Mouse (Mus musculus) kidney, embryonic 15.5 days (tissue): Measurements from ENCODE around the gene Trnt1. TPM values are rescaled to one million over a fixed set of nuclear protein-coding genes. Genes with fewer than 3 reads are reported as not detected.

ENCODE experiments used
- ATAC-seq: fragments of 200-750 bp; cut with Nextera tagmentation; replicated peaks from 2 replicates; pipeline ENCODE4 v1.8.0; 2017; ENCODE audit warnings: moderate TSS enrichment; ENCODE audit not compliant: low FRiP score
- H3K27ac ChIP-seq: fragments of 300-500 bp; sonication (generic); 2 replicates; pipeline ENCODE4 v1.5.1; 2015; ENCODE audit warnings: mild to moderate bottlenecking, inconsistent platforms
- H3K27me3 ChIP-seq: fragments of 300-500 bp; sonication (generic); 2 replicates; pipeline ENCODE4 v1.6.1; 2015; ENCODE audit warnings: inconsistent platforms
- H3K36me3 ChIP-seq: fragments of 300-500 bp; sonication (generic); 2 replicates; pipeline ENCODE4 v1.6.1; 2015; ENCODE audit warnings: inconsistent platforms
- H3K4me1 ChIP-seq: fragments of 300-500 bp; sonication (generic); 2 replicates; pipeline ENCODE4 v1.6.1; 2015; ENCODE audit warnings: inconsistent platforms
- H3K4me2 ChIP-seq: fragments of 300-500 bp; sonication (generic); 2 replicates; pipeline ENCODE4 v1.6.1; 2015; ENCODE audit warnings: moderate library complexity, mild to moderate bottlenecking, inconsistent platforms
- H3K4me3 ChIP-seq: fragments of 300-500 bp; sonication (generic); replicated peaks from 2 replicates; pipeline ENCODE4 v1.5.1; 2015; ENCODE audit warnings: mild to moderate bottlenecking, inconsistent platforms
- H3K9ac ChIP-seq: fragments of 300-500 bp; sonication (generic); 2 replicates; pipeline ENCODE4 v1.6.1; 2015; ENCODE audit warnings: mild to moderate bottlenecking, inconsistent platforms
- H3K9me3 ChIP-seq: fragments of 300-500 bp; sonication (generic); replicated peaks from 2 replicates; pipeline ENCODE4 v1.6.1; 2016; ENCODE audit warnings: inconsistent platforms
- WGBS: fragments of 180-500 bp; shearing (Covaris S2); methylation state at CpG from one replicate; pipeline ENCODE4 v1.1.7; 2015; ENCODE audit warnings: mixed read lengths; 5-methylcytosine and 5-hydroxymethylcytosine counted together
- polyA plus RNA-seq: library from polyadenylated mRNA; unstranded; fragments of >200 nt; fragmentation: Nextera tagmentation; extraction: Ambion mirVana; gene quantifications from 2 replicates; pipeline ENCODE4 v1.2.1, GENCODE M21; 2015

Gene Trnt1
- polyA plus RNA-seq, 1 experiment from 2014 or later = 66.0 TPM

DNA sequence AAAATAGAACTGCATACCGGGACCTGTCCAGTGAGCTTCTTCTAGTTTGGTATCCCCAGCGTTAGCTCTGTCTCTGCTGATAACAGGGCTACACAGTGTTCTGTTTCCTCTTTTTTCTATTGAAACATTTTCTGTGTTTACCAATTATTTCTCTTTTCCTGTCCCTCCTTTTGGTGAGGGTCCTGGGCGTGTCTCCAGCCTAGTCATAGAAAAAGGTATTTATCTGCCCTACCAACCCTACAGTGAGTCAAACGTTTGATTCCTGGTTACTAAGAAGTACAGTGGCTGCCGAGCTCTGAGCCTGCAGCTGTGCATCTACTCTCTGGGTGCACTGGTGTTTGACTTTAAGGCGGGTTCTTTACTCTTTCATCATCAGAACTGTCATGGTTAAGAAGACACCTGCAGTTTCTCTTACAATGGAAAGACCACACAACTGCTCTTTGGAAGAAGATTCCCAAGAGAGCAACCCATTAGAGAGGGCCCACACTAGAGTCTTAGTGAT, 20.0 kb upstream of the Trnt1 start, which contains the start of gene Il5ra:
TSS of gene Il5ra (minus strand) at position 151 of the 502 bp plus-strand sequence.
- Histone ChIP-seq H3K4me1 (no peaks in the 10 kb centered on the region), H3K9me3 (no peaks in the 10 kb centered on the region), H3K9ac (no peak within 1 kb of the TSS), H3K4me3 (no peak within 1 kb of the TSS), H3K27me3 (no peaks in the 10 kb centered on the region), H3K4me2 (no peak within 1 kb of the TSS), H3K27ac (no peak within 1 kb of the TSS), H3K36me3 (no peaks in the 10 kb centered on the region)
- WGBS = 74% methylated on average over 6 of the region's 6 CpGs
- ATAC-seq = no peak

DNA sequence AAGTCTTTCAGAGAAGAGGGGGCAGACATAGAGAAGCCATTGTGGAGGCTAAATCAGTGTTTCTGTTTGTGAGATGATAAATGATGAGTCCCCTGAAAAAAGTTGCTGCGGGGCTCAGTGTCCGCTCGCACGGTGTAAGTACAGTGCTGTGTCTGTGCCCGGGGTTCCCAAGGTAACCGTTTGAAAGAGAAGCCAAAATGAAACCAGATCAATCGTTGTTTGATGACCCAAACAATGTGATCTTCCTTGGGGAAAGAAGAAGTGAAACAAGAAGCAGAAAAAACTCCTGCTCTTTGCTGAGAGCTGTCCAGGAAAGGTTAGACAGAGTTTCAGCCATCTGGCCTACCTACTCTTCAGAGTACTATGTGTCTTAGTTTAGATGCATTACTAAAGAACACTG, 18.6 kb upstream of the Trnt1 start:
- Histone ChIP-seq H3K9ac (no peak overlapping the region), H3K4me3 (no peak overlapping the region), H3K4me2 (no peak overlapping the region), H3K9me3 (no peaks in the 10 kb centered on the region), H3K27me3 (no peaks in the 10 kb centered on the region), H3K36me3 (no peaks in the 10 kb centered on the region), H3K27ac (no peak overlapping the region), H3K4me1 (no peaks in the 10 kb centered on the region)
- no peak for ATAC-seq
- 77% methylated on average over 7 of the region's 7 CpGs for WGBS

DNA sequence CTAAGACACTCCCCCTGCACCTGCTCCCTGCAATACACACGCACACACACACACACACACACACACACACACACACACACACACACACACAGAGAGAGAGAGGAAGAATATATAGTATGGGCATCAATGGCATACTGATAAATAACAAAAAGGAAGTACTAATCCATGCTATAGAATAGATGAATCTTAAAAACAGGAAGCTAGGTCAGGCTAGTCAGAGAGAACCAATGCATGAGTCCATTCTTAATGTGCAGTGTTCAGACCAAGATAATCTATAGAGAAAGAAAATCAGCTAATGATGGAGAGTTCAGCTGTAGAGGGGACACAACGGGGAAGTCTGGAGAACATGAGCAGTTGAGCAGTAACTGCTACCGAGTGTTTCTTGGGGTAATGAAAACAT, 10.6 kb upstream of the Trnt1 start:
- Histone ChIP-seq H3K4me3 (no peak overlapping the region), H3K27ac (no peak overlapping the region), H3K4me2 (no peak overlapping the region), H3K4me1 (no peaks in the 10 kb centered on the region), H3K9me3 (no peaks in the 10 kb centered on the region), H3K36me3 (no peaks in the 10 kb centered on the region), H3K27me3 (no peaks in the 10 kb centered on the region), H3K9ac (no peak overlapping the region)
- no peak for ATAC-seq
- 84% methylated on average over 3 of the region's 3 CpGs for WGBS

DNA sequence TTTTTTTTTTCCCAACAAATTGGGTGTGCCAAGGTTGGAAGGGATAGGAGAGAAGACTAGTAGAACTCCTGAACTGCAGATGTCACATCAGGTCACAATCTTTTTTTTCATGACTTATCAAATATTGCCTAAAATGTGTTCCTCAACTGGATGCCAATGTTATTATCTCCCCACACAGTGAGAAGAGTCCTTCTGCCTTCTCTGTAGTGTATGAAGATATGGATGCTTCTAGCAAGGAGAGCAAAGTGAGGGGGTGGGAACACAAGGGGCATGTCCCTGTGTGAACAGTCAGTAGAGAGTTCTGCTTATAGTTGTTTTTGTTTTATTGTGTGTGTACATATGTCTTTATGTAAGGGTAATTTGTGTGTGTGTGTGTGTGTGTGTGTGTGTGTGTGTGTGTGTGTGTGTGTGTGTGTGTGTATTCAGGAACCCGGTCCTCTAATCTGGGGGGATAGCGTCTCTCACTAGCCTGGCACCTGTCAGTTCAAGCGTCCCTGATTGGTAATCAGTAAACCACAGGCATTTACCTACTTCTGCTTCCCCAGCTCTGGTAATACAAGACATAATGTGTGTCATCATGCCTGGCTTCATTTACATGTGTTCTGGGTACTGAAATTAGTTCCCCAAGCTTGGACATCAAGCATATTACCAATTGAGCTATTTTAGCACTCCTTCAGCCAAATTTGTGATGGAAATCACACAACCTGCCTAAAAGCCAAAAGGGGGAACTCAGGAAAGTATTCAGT, 8.3 kb upstream of the Trnt1 start:
- WGBS = 78% methylated on average over 3 of the region's 3 CpGs
- Histone ChIP-seq H3K4me2 (no peak overlapping the region), H3K27ac (no peak overlapping the region), H3K36me3 (no peaks in the 10 kb centered on the region), H3K4me1 (no peaks in the 10 kb centered on the region), H3K9ac (no peak overlapping the region), H3K27me3 (no peaks in the 10 kb centered on the region), H3K4me3 (no peak overlapping the region), H3K9me3 (no peaks in the 10 kb centered on the region)
- no peak for ATAC-seq

DNA sequence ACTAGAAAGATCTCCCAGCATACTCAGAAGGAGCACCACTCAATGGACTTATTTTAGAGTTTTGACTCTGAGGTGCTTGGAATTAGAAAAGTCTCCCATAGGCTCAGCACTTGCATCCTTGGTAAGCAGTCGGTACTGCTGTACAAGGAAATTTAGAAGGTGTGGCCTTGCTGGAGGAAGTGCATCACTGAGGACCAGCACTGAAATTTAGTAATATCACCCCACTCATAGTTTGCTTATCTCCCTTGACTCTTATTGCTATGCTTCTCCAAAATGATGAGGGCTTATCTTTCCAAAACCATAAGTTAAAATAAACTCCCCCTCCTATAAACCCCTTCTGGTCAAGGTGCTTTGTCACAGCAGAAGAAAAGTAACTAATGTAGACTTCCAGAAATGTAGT, 7.4 kb upstream of the Trnt1 start:
- Histone ChIP-seq H3K9ac (no peak overlapping the region), H3K27ac (no peak overlapping the region), H3K27me3 (no peaks in the 10 kb centered on the region), H3K4me3 (no peak overlapping the region), H3K4me2 (no peak overlapping the region), H3K4me1 (no peaks in the 10 kb centered on the region), H3K9me3 (no peaks in the 10 kb centered on the region), H3K36me3 (no peaks in the 10 kb centered on the region)
- 70% methylated on average over 1 of the region's 1 CpGs for WGBS
- no peak for ATAC-seq

DNA sequence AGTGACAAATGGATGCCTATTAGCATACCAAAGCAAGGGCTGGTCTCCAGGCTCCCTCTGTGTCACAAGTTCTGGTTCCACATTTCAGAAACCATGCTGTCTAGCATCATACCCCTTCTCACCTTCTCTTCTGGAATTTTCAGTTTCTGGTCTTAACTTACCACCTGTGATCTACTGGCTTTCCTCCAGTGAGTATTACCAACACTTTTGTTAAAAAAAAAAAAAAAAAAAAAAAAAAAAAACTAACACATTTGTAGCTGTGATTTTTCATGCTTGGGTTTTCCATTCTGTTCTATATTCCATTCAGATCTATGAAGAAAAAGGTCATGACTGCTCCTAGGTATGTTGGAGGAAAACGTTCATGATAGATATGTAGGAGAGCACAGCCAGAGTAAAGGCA, 3.0 kb upstream of the Trnt1 start:
- Histone ChIP-seq H3K9ac (no peak overlapping the region), H3K4me3 (no peak overlapping the region), H3K4me1 (peaks cover 10% of the 10 kb centered on the region), H3K36me3 (no peaks in the 10 kb centered on the region), H3K9me3 (no peaks in the 10 kb centered on the region), H3K27ac (no peak overlapping the region), H3K4me2 (no peak overlapping the region), H3K27me3 (no peaks in the 10 kb centered on the region; the same call in 1 of the 2 replicates)
- WGBS = 77% methylated on average over 1 of the region's 1 CpGs
- ATAC-seq = no peak

DNA sequence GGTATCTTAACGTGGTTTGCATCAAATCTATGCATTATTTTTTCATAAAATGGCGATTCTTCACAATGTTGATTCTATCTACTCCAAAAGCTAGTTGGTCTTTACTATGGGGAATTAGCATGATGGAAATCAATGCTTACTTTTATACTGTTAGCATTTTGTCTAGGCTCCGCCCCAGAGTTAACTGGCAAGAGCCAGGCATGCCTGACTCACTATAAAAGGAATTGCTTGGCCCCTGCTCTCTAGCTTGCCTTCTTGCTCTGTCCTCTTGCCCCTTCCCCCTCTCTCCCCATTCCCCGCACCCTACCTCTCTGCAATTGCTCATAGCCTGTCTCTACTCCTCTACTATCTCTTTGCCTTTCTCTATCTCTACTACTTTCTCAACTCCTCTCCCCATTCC, 2.1 kb upstream of the Trnt1 start:
- no peak for ATAC-seq
- Histone ChIP-seq H3K36me3 (peaks cover 6% of the 10 kb centered on the region; the same call in 1 of the 2 replicates), H3K9me3 (no peaks in the 10 kb centered on the region), H3K27ac (no peak overlapping the region), H3K4me2 (no peak overlapping the region), H3K4me1 (peaks cover 10% of the 10 kb centered on the region), H3K27me3 (no peaks in the 10 kb centered on the region; the same call in 1 of the 2 replicates), H3K4me3 (no peak overlapping the region), H3K9ac (no peak overlapping the region)
- WGBS = 79% methylated on average over 4 of the region's 4 CpGs

DNA sequence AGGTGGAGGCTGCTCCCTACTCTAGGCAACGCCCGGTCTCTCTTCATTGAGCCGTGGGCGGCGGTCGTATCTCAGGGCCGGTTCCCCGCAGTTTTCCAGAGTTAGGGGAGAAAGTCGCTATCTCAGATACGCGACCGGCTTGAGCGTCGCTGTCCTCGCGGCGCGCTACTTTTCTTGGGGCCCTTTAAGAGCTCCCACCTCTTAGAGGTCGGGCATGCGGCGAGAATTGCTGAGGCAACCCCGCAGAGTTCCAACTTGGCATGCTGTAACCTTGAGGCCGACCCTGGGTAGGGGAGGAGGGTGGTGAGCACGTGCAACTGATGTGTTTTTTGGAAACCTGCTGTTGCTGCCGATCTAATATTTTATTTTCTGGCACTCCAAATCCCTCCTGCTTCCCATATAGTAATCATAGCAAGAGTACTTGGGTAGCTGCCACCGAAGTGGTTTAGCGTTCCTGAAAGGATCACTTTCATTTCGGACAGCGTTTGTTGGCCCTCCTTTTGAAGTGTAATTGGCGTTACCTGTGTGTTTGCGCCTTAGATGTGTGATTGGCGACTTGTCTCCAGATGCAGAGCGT, 458 bp downstream of the Trnt1 start:
- Histone ChIP-seq H3K9me3 (no peaks in the 10 kb centered on the region), H3K4me1 (peaks cover 10% of the 10 kb centered on the region), H3K27me3 (no peaks in the 10 kb centered on the region; the same call in 1 of the 2 replicates), H3K9ac (peak overlapping the region; percentile 71), H3K36me3 (peaks cover 29% of the 10 kb centered on the region), H3K4me3 (peak overlapping the region; percentile 89), H3K27ac (peak overlapping the region; percentile 48; the same call in 1 of the 2 replicates), H3K4me2 (peak overlapping the region; percentile 87)
- peak; percentile 86 for ATAC-seq
- WGBS = 1% methylated on average over 33 of the region's 33 CpGs

DNA sequence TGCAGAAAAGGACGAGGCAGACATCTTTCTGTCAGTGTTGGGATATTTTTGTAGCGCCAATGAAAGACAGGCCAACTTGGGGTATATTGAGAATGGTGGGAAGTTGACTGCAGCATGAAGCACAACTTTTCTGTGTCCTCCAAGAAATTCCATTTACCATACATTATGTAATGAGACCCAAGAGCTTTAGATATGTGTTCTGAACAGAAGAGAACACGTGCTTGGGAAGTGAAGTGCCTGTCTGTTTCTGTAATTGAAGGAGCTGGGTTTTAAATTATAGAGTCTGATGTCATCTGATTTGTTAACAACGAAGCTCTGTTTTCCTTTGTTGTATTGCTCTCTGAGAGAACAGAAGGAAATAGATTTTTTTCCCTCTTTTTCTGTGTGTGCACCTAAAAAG, 1.1 kb downstream of the Trnt1 start:
- 34% methylated on average over 4 of the region's 4 CpGs for WGBS
- no peak overlapping the region for H3K27ac ChIP-seq

DNA sequence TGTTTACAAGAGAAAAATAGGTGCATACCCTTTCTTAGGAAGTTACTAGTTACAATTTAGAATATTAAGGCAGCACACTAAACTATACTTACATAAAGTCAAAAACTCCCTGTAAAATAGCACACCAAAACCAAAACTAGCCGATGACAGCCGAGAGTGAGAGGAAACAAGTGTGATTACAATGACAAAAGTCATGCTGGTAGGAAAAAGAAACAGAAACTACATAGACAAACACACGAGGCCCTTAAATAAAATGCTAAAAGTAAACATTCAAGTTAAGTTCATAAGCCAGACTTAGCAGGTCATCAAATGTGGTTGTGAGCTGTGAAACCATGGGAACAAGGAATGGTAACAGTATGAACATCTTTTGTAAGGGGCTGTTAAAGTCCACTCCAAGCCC, 18.2 kb downstream of the Trnt1 start:
- WGBS = 91% methylated on average over 3 of the region's 3 CpGs
- no peak overlapping the region for H3K4me2 ChIP-seq
- peaks cover 56% of the 10 kb centered on the region for H3K36me3 ChIP-seq
- H3K9ac ChIP-seq = no peak overlapping the region
- no peaks in the 10 kb centered on the region for H3K27me3 ChIP-seq
- no peaks in the 10 kb centered on the region for H3K9me3 ChIP-seq
- no peaks in the 10 kb centered on the region for H3K4me1 ChIP-seq
- H3K4me3 ChIP-seq = no peak overlapping the region
- ATAC-seq = no peak
- no peak overlapping the region for H3K27ac ChIP-seq

More for the DNA sequence above, 1.1 kb downstream of the Trnt1 start:
- Histone ChIP-seq H3K27me3 (no peaks in the 10 kb centered on the region; the same call in 1 of the 2 replicates), H3K4me2 (peak overlapping the region; percentile 87), H3K36me3 (peaks cover 33% of the 10 kb centered on the region), H3K9me3 (no peaks in the 10 kb centered on the region), H3K4me3 (peak overlapping the region; percentile 89), H3K4me1 (peaks cover 10% of the 10 kb centered on the region), H3K9ac (peak overlapping the region; percentile 71)
- no peak for ATAC-seq

DNA sequence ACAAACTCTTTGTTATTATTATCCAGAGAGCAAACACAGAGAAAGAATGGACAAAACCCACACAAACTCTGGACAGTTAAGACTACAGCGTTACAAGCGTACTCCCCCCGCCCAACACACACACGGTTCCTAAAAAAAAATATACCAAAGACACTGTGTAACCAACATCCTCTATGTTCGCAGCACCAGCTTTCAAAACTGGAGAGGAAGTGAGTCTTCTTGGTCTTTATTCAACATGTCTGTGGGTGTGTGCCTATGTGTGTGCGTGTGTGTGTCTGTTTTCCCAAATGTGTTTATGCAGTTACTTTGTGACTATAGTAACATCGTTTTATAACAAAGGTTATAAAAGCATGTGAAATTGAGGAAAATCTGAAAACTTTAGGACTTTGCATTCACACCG, 22.5 kb downstream of the Trnt1 start:
- Histone ChIP-seq H3K9me3 (no peaks in the 10 kb centered on the region), H3K36me3 (peaks cover 67% of the 10 kb centered on the region), H3K4me3 (no peak overlapping the region), H3K4me1 (no peaks in the 10 kb centered on the region), H3K27me3 (no peaks in the 10 kb centered on the region), H3K27ac (no peak overlapping the region), H3K9ac (no peak overlapping the region), H3K4me2 (no peak overlapping the region)
- ATAC-seq = no peak
- WGBS = 93% methylated on average over 8 of the region's 8 CpGs

DNA sequence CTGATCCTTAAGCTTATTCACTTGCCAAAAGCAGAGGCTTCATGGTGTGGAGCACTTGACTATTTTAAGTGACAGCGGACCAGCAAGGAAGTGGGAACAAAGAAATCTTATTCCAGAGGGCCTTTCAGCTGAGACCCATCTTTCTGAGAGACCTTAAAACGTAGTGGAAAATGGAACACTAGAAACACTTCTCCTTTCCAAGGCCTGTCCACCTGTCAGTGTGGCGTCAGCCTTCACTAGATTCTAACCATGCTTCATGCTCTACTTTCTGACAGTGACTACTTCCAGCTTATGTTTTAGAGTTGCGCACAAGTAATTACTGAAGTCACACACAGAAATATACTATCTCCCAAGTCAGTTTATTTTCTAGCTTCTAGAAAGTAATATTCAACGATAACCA, 23.6 kb downstream of the Trnt1 start:
- Histone ChIP-seq H3K9ac (no peak overlapping the region), H3K9me3 (no peaks in the 10 kb centered on the region), H3K4me2 (no peak overlapping the region), H3K27ac (no peak overlapping the region), H3K4me3 (no peak overlapping the region), H3K4me1 (no peaks in the 10 kb centered on the region), H3K27me3 (no peaks in the 10 kb centered on the region), H3K36me3 (peaks cover 58% of the 10 kb centered on the region)
- no peak for ATAC-seq
- 93% methylated on average over 5 of the region's 5 CpGs for WGBS
